Mouse (Mus musculus): ENCODE measurements around the gene Lcor. TPM values are rescaled to one million over a fixed set of nuclear protein-coding genes. Genes with fewer than 3 reads are reported as not detected.

Lcor gene
- total RNA-seq, 2 experiments from 2014 or later, result 11.4 to 11.7 TPM

DNA sequence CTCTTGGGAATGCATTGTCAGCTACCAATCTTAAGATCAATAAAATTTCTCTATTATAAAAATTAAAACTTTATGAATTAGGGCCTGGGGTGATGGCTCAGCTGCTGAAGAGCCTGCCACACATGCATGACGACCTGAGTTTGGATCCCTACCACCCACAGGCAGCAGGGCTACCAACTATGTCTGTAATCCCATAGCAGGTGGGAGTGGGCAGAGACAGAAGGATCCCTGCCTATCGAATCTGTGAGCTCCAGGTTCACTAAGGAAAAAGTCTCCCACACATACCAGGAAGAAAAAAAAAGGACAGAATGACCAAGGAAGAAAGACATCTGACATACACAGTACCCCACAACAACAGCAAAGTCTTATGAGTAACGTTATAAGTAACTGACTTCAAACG is 74.5 kb downstream of the Lcor start:
- no peak for DNase-seq
- intact Hi-C loops (cut with DNase I), result no loop called here

GRCm38 (mm10) chr19:41557491-41557890 is 75.1 kb downstream of the Lcor start:
- intact Hi-C loops (cut with DNase I), result no loop called here
- DNase-seq, result no peak

DNA sequence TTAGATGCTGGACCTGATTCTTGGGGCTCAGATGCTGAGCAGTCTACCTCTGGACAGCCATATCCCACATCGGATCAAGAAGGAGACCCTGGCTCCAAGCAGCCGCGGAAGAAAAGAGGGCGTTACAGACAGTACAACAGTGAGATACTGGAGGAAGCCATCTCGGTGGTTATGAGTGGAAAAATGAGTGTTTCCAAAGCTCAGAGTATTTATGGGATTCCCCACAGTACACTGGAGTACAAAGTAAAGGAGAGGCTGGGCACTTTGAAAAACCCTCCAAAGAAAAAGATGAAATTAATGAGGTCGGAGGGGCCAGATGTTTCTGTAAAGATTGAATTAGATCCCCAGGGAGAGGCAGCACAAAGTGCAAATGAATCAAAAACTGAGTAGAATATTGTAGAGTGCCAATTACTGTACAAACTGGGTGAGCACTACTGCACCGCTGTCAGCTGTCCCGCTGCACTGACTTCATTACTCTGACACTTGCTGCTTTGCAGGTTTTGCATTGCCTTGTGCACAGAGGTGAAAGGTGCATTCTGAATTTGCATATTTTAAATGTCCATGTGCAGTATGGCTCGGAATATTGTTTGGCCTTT is 76.6 kb downstream of the Lcor start:
- no peak for DNase-seq
- intact Hi-C loops (cut with DNase I), result no loop called here

DNA sequence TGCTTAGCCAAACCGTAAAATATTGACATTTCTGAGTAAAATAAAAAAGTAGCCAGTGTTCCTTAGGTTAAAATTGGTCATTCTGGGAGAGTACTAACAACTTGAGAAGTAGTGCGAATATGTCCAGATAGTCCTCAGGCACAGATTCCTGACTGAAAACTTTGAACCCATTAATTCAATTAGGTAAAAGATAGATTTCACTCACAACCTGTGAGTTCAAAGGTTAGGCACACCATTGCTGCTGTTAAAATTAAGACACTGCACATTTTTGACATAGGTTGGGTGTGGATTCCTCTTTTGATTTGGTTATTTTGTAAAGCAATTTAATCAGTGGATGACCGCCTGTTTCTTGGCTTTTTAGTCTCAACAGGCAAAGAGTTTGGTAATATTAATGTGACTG is 78.4 kb downstream of the Lcor start:
- intact Hi-C loops (cut with DNase I), result no loop called here
- no peak for DNase-seq

DNA sequence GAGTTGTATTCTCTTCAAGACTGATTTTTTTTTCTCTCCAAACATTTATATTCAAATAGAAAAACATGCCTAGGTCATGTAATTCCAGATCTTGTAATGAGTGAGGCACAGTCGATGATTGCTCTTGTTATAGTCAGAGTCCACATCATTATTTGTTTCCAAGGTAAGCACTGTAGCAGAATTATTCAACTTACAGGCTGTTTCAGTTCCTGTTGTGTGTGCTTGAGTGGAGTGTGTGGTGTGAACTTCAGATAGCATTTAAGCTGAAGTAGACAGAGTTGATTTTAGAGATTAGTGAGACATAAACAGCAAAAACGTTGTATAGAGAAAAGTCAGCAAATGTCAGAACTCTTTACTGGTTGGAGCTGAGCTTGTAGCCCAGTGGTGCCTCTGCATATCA is 86.4 kb downstream of the Lcor start:
- no peak for DNase-seq
- intact Hi-C loops (cut with DNase I), result no loop called here

GRCm38 (mm10) chr19:41573700-41574099 is 91.3 kb downstream of the Lcor start:
- DNase-seq, result no peak
- intact Hi-C loops (cut with DNase I), result no loop called here

DNA sequence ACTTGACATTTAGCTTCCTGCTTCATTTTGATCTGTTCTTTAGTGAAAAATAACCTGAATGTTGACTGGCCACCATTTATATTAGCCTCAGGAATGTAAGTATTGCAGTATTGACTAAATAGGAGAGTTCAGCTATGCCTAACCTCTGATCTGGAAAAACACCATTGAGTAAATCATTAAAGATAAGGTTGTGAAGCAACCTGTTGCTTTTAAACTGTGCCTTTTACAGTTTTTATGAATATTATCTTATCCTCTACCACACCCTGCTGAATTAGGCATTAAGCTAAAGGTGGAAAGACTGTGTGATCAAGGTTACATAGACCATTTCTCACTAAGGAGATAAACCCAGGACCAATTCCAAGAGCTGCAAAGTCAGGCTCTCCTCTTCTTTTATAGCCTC is 95.1 kb downstream of the Lcor start:
- DNase-seq, result no peak
- intact Hi-C loops (cut with DNase I), result no loop called here

GRCm38 (mm10) chr19:41579311-41579920 is 97.0 kb downstream of the Lcor start:
- intact Hi-C loops (cut with DNase I), result no loop called here
- DNase-seq, result peak in 1 of 2 experiments; percentile 18

- no peak for DNase-seq
- intact Hi-C loops (cut with DNase I), result no loop called here
Observed at GRCm38 (mm10) chr19:41581706-41582420, 99.4 kb downstream of the Lcor start, which contains the start of gene Gm340. Gm340 (plus strand) TSS chr19:41582370.

- intact Hi-C loops (cut with DNase I), result no loop called here
- no peak for DNase-seq
Observed at GRCm38 (mm10) chr19:41582918-41583514, 100.6 kb downstream of the Lcor start.

DNA sequence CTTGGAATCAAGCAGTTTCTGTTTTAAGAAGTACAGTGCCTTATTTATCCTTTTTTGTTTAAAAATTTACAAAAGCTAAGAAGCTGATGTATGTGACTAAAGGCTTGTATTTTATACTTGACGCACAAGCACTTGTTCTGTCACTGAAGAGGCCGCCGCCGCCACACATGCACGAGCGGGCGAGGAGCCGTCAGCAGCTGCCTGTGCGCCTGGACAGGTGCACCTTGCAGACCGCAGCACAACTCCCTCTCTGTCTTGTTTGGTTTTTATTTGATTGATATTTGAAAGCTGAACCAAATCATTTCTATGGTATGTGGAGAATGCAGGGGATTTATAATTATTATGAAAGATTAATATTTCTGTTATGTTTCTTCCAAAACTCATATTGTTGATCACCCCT is 104.3 kb downstream of the Lcor start:
- no peak for DNase-seq
- intact Hi-C loops (cut with DNase I), result no loop called here

DNA sequence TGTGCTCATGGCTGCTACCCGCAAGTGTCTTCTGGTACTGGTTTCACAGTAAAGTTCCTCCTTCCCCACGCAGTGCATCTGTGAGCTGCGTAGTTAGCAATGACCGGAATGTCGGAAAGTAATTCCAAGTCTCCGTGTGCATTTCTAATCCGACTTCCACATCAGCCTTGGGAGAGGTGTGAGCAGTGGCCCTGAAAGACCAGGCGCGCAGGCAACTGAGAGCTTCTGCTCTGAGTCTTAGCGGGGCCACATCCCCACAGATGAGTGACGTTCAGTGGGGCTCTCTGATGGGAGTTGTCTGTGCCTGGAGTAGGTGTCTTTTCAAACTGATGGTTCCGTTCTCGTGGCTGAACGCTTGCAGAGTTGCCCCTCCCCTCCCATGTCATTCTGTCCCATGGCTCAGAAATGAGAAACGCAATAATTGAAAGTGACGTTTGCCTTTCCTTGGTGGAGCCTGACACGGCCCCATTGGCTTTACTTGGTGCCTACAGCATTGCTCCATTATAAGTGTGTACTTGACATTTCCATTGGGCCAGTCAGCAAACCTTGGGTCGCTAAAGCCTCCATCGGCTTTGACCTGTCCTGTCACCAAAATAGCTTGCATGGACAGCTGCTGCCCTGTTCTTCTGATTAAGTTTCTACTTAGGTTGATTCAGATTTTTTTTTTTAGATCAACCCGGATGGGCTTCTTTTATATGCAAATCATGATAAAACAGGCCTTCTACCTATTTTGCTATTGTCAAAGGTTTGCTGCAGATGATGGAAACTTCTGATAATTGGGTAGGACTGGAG is 105.2 kb downstream of the Lcor start:
- intact Hi-C loops (cut with DNase I), result no loop called here
- DNase-seq, result no peak

GRCm38 (mm10) chr19:41589026-41589425 is 106.6 kb downstream of the Lcor start:
- intact Hi-C loops (cut with DNase I), result no loop called here
- DNase-seq, result no peak

DNA sequence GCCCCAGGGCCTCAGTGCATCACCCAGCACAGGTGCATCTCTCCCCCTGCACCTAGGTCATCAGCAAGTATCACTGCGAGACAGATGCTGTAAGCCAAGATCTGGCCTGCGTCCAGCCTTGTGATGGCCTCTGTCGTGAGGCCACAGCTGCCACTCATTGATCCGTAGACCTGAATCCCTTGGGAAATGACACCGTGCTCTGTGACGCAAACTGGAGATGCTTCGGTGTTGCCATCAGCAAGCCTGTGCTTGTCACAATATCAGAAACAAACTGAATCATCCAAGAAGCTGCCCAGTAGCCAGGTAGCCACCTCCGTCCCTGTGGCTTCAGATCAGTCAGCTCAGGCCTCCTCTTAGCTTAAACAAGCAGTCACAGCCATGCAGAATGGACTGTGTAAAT is 107.2 kb downstream of the Lcor start:
- no peak for DNase-seq
- intact Hi-C loops (cut with DNase I), result no loop called here

- intact Hi-C loops (cut with DNase I), result no loop called here
Observed at GRCm38 (mm10) chr19:41591808-41592207, 109.4 kb downstream of the Lcor start.

DNA sequence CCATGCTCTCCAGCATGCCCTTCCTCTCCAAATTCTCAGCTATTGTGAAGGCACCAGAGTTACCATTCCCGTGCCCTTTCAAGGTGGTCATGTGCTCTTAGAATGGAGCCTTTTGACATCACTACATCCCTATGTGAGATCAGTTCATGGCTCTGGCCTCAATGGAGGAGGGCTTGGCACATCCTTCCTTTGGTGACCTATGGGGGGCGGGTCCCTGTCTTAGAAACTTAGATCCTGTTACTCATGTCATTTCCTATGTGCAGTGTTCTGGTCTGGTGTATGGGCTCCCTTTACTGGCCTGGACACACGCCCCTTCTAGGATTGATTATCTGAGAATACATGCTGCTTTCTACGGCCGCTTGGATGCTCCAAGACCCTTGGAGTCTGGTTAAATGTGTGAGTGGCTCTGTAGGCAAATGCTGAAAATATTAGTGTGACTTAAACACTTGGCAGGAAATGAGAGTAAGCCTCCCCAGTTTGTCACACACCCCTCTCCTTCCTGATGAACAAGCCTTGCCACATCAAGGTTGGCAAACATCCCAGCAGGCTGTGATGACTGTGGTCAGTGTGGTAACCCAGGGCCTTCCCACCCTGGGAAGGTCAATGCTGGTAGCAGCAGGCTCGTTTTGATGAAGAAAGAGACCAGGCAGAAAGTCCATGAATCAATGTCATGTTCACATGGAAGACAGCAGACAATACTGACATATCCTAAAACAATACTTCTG is 114.9 kb downstream of the Lcor start:
- intact Hi-C loops (cut with DNase I), result no loop called here
- DNase-seq, result peak; percentile 29 to 35

More at GRCm38 (mm10) chr19:41591808-41592207, 109.4 kb downstream of the Lcor start:
- DNase-seq, result no peak

- DNase-seq, result no peak
- intact Hi-C loops (cut with DNase I), result no loop called here
Observed at GRCm38 (mm10) chr19:41600647-41601046, 118.2 kb downstream of the Lcor start.

GRCm38 (mm10) chr19:41606208-41606987 is 124.0 kb downstream of the Lcor start:
- intact Hi-C loops (cut with DNase I), result no loop called here

GRCm38 (mm10) chr19:41611683-41612082 is 129.2 kb downstream of the Lcor start:
- intact Hi-C loops (cut with DNase I), result no loop called here
- no peak for DNase-seq

More at GRCm38 (mm10) chr19:41606208-41606987, 124.0 kb downstream of the Lcor start:
- DNase-seq, result no peak

Measured in heart, postnatal 36 days (tissue).